Mouse (Mus musculus) CD8-positive naive resting alpha-beta T cell, adult 2 months (primary cell): ENCODE data around the gene Gna14.

ENCODE experiments used
- DNase-seq, 2 experiments: peaks; one replicate each; pipeline ENCODE4 v3.0.0; 2022; ENCODE audit warnings: low read depth in 2 of 2, low spot score in 2 of 2

Gene Gna14

DNA sequence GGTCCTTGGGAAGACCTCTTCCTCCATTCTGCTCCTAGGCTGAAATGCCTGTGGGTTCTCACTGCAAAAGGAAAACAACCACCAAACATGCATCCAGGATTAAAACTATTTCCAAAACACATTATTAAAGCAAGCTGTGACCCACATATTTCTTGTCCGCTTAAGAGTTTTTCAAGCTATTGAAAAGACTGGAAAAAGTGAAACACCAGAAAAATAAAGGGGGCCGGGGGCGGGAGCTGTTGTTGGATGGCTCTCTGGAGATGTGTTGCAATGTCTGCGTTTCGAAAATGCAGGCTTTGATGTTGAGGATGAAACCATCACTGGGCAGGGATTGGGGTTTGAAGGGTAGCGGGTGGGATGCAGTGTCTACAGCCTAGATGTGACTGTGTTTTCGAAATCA, 149.0 kb downstream of the Gna14 start:
- DNase-seq: no peak

DNA sequence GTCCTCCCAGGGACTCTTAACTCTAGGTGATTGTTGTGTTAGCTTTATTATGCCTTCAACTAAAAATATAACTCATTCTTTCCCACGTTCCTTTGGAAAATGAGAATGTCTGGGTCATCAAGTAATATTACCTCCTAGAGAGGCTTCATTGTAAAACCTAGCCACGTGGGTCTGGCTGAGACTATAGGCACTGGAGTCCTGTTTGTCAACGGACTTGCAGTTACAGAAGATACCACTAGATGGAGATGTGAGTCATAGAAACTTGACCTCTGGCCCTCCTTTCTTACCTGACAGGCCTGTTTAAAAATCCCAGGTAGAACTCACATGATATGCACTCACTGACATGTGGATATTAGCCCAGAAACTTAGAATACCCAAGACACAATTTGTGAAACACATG, 149.8 kb downstream of the Gna14 start:
- peak in 1 of 2 experiments; percentile 25 for DNase-seq

DNA sequence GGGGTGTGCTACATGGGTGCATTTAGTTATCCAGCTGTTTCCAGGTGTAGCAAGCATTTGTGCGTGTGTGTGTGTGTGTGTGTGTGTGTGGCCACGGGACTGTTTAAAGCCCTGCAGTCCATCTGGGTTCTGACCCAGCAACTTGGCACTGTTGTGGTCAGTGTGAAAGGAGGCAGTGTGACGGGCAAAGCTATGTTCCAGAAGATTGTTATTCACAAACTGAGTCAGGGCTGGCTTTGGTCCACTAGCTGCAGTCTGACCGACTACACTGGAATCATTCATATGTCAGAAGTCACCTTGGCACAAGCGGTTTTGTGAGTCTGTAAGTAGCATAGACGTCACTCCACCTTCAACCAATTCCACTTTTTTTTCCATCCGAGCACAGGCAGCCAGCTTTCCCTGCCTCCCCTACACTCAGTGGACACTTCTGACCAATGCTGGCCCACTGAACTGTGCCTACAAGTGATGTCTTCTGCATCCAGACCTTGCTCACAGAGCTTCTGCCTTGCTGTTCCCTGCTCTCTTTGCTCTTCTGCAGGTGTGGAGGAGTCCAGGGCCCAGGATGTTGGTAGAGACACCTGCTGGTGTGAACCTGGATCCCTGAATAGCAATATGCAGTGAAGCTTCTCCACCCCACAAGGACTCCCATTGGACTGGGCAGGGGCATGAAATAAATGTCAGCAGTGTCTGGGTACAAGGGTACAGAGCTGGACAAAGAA, 157.9 kb downstream of the Gna14 start:
- no peak for DNase-seq

DNA sequence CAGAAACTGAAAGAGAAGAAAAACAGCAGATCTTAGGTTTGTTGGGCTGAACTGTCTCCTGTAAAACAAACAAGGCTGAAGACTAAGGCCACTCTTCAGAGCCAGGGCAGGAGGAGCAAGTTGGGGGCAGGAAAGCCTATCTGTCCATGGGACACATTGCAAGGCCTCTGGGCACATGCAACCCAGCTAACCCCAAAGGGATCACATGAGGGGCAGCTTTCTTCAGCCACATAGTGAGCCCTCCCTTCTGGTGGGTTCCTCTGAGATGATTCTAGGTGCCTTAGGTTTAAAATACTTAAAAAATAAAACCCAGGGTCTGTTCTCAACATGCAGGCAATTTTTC, 158.4 kb downstream of the Gna14 start:
- DNase-seq: no peak

DNA sequence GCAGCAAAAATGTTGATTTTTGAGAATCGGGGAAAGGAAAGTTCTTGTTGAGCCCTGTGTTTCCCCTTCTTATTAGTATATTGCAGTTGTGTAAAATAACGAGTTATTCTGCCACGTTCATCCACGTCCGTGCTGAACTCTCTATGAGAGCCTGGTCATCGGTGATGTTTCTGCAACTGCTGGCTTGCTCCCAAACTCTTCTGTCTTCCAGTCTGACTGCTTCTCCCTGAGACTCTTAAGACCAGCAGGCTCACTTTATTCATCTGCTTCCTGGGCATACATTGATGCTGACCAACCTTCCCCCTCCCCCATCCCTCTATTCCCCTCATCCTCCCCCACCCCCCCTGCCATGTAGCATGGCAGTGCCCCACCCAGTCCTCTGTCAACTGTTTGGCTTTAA, 161.7 kb downstream of the Gna14 start:
- no peak for DNase-seq

DNA sequence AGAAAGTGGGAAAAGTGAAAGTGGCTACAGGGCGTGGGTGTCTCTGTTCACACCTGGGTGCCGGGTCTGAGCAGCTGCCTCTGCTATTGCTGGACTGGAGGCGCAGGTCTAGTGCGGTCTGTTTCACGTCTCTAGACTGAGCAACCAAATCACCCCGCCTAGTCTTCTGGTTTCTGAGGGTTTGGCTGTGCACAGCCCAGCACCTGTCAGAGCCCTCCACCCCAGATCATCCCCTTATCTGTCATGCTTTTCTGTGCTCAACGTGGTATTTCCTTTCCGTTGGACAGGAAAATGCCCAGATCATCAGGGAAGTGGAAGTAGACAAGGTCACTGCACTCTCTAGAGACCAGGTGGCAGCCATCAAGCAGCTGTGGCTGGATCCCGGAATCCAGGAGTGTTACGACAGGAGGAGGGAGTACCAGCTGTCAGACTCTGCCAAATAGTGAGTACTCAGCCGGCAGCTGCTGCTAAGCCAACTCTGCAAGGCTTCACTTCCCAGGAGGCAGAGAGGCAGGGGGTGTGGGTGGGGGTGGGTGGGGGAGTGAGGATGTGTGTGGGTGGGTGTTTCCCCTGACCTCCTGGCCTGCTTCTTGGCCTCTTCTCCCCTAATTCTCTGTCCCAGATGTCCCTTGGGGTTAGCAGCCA, 163.2 kb downstream of the Gna14 start:
- no peak for DNase-seq

DNA sequence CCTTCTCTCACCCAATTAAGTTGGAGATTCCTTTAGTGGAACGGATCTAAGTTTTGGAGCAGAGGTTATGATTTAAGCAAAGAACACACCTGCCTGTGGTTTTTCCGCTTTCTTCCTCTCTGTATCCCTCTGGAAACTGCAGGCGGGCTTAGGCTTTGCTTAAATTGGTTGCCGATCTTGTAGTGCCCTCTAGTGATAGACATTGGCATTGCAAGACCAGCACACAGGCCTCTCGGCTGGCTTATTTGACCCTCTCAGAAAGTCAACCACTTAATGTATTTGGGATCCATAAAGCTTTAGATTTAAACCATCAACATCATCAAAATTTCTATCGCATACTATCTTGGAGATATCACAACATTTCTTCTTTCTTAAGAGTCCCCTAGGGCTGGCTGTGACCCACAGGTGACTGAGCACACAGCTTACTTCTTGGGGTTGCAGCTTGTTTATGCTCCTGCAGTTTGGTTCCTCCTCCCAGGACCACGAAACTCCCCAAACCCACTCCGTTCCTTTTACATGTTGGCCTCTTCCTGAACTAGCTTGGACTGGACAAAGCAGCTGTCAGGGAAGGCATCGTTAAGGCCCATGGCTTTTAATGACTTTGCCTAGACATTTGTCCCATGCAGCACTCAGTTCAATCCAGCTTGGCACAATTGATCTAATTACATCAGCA, 163.9 kb downstream of the Gna14 start:
- peak; percentile 43 to 55 for DNase-seq

DNA sequence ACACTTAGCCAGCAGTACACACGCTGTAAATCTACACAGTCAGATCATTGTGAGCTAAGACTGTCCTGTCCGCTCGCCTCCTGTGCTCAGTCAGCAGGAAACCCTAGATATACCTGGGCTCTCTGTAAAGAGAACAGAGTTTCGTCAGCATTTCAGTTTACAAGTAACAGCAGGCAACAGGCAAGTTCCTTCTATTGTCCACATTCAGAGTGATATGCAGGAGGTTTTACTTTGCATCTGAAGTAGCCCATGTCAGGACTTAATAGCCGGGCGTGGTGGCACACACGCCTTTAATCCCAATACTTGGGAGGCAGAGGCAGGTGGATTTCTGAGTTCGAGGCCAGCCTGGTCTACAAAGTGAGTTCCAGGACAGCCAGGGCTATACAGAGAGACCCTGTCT, 166.5 kb downstream of the Gna14 start:
- no peak for DNase-seq

DNA sequence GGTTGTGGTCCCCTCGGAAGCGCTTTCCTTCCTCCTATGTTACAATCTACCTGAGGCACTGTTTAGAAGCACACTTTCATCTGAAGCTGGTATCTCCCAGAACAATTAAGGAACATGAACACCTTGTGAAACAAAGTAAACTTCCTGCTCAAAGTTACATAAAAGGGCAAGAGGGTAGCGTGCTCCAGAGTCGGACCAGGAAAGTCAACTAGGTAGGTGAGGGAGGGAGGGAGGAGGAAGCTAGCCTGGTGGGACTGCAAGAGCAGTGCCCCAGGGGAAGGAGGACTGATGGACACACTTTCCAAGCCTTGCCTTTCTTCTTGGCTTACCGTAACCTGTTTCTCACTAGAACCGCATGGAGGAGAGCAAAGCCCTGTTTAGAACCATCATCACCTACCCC, 172.1 kb downstream of the Gna14 start:
- no peak for DNase-seq

DNA sequence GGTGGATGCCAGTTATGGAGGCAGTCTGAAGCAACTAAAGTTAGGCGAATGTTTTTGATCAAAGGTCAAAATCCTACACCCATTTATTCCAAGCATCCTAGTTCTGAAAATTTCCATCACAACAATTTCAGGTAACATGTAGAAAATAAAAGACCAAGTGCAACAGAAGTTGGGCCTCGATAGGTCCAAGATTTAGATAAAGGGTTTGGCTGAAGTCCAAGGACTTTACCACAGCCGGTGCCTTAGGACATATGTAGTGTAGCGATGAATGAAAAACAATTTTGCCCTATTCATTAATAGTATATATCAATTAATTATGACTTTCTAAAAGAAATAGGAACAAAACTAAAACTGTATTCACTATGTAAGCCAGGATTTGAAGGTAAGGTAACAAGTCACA, 187.6 kb downstream of the Gna14 start:
- DNase-seq: no peak

DNA sequence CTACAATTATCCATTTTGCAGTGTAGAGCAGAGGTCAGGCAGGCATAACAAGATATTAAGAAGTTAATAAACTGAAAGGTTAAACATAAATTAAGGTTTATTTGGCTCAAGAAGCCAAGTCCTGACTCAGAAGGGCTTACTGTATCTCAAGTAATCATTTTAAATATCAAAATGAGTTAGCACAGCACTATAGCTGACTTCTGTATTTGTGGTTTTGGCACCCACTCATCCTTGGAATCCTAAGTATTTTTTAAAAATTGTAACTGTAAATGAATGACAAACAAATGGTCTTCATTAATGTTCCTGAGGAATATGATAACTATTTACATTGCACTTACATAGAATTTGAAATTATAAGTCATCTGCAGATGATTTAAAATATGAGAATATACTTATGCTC, 189.4 kb downstream of the Gna14 start:
- DNase-seq: no peak

DNA sequence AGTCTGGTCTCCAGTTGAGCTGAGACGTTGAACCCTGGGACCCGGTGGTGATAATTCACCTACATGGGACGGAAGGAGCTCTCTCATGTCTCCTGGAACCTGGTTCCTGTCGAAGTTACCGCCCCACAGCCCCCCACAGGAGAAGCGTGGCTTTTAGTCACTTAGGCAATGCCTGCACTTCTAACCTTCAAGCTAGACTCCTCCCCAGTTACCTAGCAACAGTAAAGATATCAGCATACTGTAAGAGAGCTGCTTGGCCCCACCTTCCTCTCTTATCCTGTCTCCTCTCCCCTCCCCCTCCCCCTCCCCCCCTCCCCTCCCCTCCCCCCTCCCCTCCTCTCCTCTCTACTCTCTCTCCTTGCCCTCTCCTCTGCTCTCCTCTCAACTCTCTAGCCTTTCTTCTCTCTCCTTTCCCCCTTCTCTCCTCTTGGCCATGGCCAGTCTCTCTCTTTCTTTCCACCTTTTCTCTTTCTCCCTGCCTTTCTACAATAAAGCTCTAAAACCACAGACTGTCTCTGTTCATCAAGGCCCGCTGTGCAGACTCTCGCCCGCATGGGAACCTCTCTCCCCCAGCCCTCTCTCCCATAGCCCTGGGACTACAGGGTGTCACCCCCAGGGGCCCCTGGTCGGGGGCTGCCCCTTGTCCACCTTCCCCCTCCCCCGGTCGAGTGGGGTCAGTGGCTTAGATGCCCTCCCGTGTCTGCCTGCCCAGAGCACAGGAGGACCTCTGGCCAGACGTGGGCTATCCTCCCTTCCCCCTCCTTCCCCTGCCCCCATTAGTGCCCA, 190.2 kb downstream of the Gna14 start:
- no peak for DNase-seq
